Mouse (Mus musculus): ENCODE measurements around the gene Stk16.

Gene Stk16

GRCm38 (mm10) chr1:75264091-75264880 is 53.6 kb downstream of the Stk16 start, which contains the start of gene Ptprn:
Gene Ptprn, minus strand, starts transcription at chr1:75264502.
- no peak for DNase-seq (ENCODE audit: extremely low read depth, low read depth, low spot score)

Data from fat pad, adult 2 months (tissue).